Mouse (Mus musculus) kidney, postnatal 36 days (tissue): Measurements from ENCODE around the gene Fmnl1.
"Not testable (repeated sequence)": the region's sequence is repeated elsewhere in the genome, so short reads cannot be mapped to it uniquely, and the experiment has no call there.

Source experiments
- DNase-seq, 2 experiments: peaks; one replicate each; pipeline ENCODE4 v3.0.0; 2021 to 2022; ENCODE audit warnings: mixed read lengths in 2 of 2

The Fmnl1 gene

DNA sequence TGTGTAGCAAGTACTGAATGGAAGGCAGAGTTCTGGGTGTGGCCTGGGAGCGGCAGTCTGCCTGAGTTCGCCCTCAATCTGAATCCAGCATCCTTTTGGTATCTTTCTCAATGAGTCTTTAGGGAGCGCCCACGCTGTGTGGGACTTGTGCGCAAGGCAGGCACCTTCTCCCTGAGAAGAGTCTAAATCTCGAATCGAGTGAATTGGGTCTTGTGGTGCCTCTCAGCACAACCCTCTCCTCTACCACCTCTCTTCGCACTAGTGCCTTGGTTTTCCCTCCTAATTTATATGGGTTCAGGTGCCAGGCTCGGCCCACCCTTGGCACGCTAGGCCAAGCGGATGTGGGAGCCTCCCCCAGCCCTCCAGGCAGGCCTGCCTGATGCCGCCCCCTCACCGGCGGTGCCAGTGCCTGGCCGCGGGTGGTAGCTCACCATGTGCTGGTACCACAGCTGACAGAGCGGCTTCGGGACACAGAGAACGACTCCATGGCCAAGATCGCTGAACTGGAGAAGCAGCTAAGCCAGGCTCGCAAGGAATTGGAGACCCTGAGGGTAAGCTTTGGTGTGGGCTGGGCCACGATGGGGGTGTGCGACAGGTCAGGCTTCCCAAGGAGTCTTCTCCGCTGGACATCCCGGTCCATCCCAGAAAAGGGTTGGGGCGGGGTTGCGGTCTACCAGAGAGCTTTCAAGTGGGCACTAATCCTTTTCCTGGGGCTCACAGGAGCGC is 21.5 kb downstream of the Fmnl1 start:
- DNase-seq = no peak

- DNase-seq = peak in 1 of 2 experiments; percentile 37
Measured at GRCm38 (mm10) chr11:103192956-103193824, 22.3 kb downstream of the Fmnl1 start.

GRCm38 (mm10) chr11:103193825-103194168 is 22.9 kb downstream of the Fmnl1 start:
- no peak for DNase-seq

DNA sequence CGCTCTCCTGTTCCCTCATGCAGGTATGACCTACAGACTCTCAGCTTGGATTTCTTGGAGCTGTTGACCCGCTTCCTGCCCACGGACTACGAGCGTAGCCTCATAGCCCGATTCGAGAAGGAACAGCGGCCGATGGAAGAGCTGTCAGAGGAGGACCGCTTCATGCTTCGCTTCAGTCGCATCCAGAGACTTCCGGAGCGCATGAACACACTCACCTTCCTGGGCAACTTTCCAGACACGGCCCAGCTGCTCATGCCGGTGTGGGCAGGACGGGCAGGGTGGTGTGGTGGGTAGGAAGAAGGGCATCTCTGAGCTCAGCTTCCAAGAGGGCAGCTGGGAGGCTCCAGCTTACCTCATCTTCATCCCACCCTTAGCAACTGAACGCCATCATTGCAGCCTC is 24.3 kb downstream of the Fmnl1 start:
- DNase-seq = peak in 1 of 2 experiments; percentile 25

GRCm38 (mm10) chr11:103195656-103196055 is 24.7 kb downstream of the Fmnl1 start:
- no peak for DNase-seq

GRCm38 (mm10) chr11:103197340-103197739 is 26.4 kb downstream of the Fmnl1 start:
- DNase-seq = no peak

DNA sequence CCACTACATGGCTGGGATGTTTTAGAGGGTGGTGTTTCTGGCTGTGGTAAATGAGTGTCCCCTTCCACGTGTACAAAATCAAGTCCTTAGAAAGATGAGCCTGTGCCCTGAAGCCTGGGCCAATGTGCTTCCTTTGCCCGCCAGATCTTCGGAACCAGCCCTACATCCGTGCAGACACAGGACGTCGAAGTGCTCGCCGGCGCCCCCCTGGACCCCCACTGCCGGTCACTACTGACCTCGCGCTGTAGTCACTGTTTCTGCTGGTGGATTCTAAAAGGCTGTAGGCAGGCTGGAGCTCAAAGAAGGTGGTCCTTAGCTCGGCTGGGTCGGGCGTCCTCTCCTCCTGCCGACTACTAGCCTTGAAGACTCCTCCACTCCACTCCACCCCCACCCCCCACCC is 27.4 kb downstream of the Fmnl1 start:
- DNase-seq = no peak

DNA sequence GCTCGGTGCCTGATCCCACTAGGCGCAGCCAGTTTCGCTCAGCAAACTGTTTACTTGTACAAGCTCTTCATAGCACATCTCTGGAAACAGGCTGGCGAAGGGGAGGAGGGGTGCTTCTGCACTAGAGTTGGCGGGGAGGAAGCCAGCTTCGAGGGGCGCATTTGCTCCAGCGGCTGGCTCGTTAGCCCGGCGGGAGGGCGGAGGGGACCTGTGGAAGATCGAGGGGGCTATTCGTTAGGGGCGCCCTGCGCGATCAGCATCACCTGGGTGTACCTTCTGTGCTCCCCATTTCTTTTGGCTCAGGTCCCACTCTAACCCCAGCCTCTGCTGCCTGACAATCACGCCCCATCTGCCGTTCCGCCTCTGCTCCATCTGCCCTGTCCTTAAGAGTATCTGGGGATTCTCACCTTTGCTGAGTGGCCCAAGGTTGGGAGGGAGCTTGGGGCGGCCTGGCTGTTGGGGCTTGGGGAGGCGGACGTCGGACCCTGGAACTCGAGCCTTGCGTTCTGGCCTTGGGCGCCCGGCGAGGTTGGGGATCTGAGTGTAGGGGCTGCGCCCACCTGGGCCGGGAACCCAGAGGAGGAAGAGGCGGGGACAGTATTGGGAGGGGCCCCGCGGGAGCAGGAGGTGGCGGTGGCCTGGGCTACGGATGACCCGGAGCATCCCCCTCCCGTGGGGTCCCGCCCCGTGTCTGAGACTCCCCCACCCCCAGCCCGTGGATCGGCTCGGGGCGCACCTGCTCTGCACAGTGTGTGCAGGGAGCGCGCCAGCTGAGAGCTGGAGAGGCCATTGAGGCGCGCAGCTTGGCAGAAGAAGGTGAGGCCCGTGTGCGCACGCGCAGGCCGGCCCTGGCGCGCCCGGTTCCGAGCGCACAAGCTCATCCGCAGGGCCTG is 28.2 kb downstream of the Fmnl1 start:
- peak in 1 of 2 experiments; percentile 66 for DNase-seq

- DNase-seq = peak; percentile 40 to 72
Measured at GRCm38 (mm10) chr11:103201664-103202063, 30.8 kb downstream of the Fmnl1 start.

GRCm38 (mm10) chr11:103202376-103202775 is 31.5 kb downstream of the Fmnl1 start:
- DNase-seq = no peak

GRCm38 (mm10) chr11:103206203-103206602 is 35.3 kb downstream of the Fmnl1 start:
- DNase-seq = no peak

GRCm38 (mm10) chr11:103208458-103208857 is 37.6 kb downstream of the Fmnl1 start, which contains the start of gene 1700023F06Rik:
Gene 1700023F06Rik, minus strand, starts transcription at chr11:103208558.
- no peak for DNase-seq

- DNase-seq = no peak
Measured at GRCm38 (mm10) chr11:103210291-103210690, 39.4 kb downstream of the Fmnl1 start.

GRCm38 (mm10) chr11:103213712-103214111 is 42.8 kb downstream of the Fmnl1 start:
- DNase-seq = no peak

GRCm38 (mm10) chr11:103215355-103215754 is 44.4 kb downstream of the Fmnl1 start:
- DNase-seq = no peak

- DNase-seq = peak; percentile 44 to 72
Measured at GRCm38 (mm10) chr11:103217790-103218516, 47.0 kb downstream of the Fmnl1 start, which contains the start of gene Spata32. Gene Spata32, minus strand, starts transcription at chr11:103218432.

DNA sequence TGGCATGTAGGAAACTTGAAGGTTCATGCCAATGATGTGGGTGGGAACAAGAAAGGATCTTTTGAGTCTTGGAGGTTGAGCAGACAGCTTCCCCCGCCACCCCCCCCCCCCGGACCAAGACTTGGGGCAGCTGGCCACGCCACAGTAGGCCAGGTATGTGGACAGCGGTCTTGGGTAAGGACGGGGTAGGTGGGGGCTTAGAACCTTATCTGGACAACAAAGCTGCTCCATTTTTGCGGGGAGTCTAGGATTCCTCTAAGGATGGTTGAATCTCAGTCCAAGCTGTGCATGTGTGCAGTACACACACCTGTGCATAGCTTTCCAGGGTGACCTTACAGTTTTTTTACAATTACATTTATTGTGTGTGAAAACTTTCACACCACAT is 47.6 kb downstream of the Fmnl1 start:
- no peak for DNase-seq

DNA sequence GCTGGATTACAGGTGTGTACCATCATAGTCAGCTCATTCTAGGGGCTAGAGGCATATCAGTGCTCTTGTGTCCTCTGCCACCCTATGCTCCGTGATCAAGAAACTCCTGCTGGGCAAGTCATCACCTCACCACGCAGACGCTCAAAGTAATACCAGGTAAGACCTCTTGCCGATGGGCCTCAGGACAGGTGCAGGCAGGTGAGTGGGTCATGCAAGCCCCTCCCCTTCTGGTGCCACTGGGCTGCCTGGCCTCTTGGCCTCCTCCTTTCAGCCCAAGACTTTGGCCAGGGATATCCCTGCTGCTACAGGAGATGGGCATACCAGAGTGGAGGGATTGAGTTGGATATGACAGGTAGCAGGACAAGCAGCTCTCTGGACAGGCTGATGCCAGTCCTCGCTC is 48.4 kb downstream of the Fmnl1 start:
- DNase-seq = no peak

DNA sequence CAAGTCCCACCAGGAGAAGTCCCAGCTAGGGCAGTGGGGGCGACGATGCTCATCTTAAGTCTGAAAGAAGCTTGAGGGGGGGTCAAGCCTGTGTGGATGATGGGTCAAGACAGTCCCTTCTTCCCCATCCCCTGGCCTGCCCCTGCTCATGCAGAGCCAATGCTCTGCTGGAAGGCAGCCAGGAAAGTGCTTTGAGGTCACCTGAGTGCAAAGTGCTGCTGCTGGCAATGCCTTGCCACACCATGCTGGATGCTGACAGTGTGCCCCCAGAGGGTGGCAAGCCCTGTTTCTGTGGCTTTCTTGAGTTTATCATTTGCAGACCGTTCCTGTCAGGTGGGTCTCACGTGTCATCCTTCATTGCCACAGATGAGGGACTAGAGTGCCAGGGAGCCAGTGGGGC is 49.1 kb downstream of the Fmnl1 start:
- DNase-seq = peak; percentile 59 to 79

GRCm38 (mm10) chr11:103221437-103221836 is 50.5 kb downstream of the Fmnl1 start:
- DNase-seq = peak; percentile 54 to 62

GRCm38 (mm10) chr11:103222718-103223117 is 51.8 kb downstream of the Fmnl1 start:
- DNase-seq = not testable (repeated sequence)

DNA sequence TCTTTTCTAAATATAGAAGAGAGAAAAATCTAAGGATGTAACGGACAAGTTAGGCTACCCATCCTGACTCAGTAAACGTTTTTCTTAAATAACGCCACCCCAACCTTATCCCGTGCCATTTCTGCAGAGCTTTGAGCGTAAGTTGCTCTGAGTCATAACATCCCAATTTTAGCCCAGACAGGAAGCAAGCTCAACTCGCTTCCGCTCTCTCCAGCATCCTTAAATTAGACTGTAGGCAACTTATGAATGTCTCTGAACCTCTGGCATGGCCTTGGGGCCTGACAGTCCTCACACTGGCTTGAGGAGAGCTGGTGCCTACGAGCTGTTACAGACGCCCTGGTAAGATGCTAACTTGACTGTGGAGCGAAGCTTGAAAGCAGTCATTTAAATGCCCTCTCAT is 52.5 kb downstream of the Fmnl1 start:
- peak; percentile 35 to 56 for DNase-seq
